Mouse (Mus musculus) fat pad, adult 2 months (tissue): ENCODE measurements around the gene Nt5m.

ENCODE experiments used
- DNase-seq: peaks from one replicate; pipeline ENCODE4 v3.0.0-alpha.2; 2011; ENCODE audit warnings: low read depth, low spot score; ENCODE audit errors: extremely low read depth

Nt5m gene

GRCm38 (mm10) chr11:59838426-59838825 lies 821 bp upstream of the Nt5m start:
- DNase-seq = no peak

- peak; percentile 61 for DNase-seq
These were observed 346 bp downstream of the Nt5m start, which contains the start of gene Cops3 for GRCm38 (mm10) chr11:59839459-59840126. Cops3 (minus strand) TSS chr11:59839838.

- no peak for DNase-seq
These were observed 7.1 kb downstream of the Nt5m start for GRCm38 (mm10) chr11:59846311-59846710.

DNA sequence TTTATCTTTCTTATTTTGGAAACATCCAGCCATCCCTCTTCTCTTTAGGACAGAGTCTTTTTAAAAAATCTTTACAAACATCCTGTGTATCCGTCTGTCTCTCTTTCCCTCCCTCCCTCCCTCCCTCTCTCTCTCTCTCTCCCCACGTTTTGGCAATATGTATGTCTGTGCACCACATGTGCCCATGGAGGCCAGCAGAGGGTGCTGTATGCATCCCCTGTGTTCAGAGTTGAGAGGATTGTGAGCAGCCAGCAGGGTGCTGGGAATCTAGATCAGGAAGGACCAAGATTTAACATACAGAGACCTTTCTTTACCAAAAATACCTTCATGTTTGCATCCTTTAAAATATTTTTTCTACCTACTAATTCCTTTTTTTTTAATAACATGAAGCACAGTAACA lies 7.9 kb downstream of the Nt5m start:
- no peak for DNase-seq

DNA sequence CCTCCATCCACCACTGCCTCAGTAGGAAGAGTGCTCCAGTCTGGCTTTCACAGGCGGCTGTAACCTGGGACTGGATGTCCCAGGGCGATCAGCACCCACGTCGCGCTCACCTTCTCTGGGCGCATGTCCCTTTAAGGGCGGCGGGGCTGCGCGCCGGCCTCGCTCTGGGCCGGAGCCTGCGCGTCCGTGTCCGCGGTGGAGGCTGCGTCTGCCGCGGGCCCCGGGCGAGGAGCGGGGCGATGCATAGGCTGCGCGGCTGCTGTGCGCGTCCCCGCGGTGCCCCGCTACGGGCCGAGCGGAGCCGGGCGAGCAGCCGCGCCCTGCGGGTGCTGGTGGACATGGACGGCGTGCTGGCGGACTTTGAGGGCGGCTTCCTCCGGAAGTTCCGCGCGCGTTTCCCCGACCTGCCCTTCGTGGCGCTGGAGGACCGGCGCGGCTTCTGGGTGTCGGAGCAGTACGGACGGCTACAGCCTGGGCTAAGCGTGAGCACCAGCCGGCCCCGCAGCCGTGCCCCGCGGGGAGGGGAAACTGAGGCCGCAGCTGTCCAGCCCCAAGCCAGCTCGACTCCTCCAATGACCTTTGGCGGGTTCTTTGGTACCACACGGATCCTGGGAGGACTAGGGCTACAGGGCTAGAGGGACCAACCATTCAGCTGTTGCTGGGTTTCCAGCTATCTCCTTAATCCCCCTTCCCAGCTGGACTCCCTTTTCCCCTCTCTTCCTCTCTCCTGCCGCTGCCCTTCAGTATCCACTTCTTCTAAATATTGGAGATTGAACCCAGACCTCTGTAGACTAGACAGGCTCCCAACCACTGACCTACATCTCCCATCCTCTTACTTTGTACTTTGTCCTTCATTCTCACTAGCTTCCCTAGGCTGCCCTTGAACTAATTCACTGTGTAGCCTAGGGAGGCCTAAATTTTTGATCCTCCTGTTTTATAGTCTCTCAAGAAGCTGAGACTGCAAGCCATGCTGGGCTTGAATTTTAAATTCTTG lies 8.9 kb downstream of the Nt5m start:
- no peak for DNase-seq

DNA sequence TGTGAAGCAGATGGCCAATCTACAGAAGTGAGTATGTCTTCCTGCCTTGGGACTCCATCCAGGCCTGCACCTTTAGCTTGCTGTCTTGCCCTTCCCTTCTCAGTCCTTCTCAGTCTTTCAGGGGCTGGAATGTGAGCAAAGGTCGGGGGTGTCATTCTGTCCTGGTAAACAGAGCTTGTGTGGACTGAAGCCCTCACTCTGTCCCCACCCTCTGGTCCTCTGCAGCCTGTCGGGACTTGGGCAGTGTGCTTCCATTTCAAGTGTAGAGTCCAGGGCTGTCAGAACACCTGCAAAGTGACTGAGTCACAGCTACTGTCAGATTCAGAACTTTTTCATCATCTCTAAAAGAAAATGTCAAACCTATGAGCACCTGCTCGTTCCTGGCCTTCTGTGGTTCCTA lies 13.6 kb downstream of the Nt5m start:
- DNase-seq = no peak

DNA sequence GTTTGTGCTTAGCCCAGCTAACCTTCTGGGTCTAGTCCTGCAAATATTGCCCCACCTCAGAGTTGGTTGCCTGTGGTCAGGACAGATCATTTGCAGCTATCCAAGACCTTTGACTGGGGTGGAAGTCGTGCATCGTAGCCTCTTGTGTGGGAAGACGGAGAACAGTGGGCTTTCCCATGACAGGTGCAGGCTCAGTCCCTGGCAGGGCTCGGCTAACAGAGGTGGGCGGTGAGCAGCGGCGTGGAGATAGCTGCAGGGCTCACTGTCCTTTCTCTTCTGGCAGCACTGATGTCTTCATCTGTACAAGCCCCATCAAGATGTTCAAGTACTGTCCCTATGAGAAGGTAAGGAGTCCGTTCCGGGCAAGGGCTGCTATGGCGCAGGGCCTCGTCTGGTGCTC lies 21.2 kb downstream of the Nt5m start:
- no peak for DNase-seq

DNA sequence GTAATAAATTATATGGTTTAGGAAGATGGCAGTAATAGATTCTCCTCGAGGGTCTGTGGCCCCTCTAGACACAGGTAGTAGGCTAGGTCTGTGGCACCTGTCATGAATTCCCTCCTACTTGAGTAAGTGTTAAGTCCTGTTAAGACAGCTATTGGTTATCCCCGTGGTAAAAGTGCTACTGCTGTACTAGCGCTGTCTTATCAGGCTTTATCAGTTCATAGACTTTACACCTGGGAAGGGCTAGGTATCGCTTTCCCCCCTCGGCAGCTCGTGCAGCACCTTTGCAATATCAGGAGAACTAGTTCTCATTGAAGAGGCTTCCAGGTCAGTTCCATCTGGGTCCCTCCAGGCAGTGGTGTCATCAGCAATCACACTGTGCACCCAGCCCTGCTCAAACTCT lies 25.1 kb downstream of the Nt5m start:
- DNase-seq = no peak

DNA sequence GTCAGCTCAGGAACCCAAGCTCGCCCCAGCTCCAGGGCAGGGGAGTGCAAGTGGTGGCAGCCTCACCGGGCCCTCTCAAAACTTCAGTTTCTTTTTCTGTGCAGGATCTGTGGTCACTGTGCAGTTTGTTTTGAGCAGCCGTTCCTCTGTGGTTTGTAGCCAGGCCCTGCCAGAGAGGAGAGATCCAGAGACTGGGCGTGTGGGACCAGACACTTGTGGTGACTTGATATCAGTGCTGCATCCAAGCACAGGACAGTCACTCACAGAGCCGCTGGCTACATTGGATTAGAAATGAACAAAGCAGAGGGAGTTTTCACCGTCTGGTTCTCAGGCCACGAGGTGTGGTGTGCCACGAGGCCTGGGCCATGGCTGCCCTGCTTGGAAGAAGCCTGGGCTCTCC lies 32.9 kb downstream of the Nt5m start:
- no peak for DNase-seq

DNA sequence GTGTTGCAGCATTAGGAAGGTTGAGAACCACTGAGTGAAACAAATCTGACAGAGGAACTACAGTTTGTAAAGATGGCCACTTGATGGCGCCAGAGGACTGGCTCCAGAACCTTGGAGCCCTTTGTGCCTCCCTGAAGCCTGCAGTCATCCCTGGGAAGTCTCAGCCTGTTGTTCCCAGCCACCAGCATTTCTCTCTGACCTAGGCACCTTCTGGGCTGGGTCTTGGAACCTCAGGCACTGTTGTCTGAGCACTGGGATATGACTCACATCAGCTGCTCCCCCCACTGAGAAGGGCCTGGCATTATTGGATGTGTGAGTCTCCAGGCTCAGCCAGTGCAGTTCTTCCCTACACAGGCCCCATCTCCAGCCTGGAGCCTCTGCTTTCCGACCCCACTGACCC lies 40.8 kb downstream of the Nt5m start:
- no peak for DNase-seq

DNA sequence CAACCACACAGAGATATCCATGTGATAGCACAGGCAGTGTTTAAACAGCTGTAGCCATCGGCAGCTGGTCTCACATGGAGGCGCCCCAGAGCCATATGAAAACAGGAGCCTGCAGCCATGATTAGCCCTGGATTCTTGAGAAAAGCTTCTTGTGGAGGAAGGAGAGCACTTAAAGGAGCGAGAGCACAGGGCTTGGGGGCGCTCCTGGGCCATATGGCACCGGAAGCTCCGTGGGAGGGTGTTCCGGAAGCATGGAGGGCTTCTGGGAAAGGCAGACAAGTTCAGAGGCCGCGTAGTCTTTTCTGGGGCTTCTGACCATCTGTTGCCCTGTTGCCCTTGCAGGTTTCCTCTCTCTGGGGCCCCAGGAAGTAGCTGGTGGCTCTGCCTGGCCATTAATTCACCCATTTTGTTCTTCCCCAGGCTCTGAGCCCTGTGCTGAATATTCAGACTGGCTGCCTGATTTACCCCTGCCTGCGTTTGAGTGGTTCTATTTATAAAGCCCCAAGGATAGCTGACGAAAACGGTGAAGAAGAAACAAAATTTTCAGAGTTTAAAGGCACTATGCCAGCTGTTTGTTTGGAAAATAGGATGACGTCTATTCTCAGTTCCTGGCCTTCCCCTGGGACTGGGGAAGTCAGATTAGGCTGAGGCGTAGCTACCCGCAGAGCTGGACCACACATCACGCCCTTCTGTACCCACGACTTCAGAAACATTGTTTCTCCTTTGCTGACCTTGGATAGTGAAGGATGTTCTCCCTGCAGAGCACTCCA lies 46.2 kb downstream of the Nt5m start:
- no peak for DNase-seq

DNA sequence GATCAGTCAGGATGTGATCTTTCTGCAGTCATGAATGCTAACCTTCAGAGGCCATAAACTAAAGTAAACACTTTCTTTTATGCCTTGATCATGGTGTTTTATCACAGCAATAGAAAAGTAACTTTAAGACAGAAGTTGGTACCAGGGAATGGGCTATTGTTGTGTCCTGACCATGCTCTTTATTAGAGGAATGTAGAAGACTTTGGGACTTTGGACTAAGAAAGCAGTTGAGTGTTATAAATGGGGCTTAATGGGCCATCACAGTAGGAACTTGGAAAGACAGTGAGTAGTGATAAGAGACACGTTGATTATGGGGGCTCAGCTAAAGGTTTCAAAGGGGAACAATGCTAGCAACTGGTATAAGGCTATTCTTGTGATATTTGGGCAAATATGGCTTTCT lies 47.7 kb downstream of the Nt5m start:
- no peak for DNase-seq

- DNase-seq = no peak
These were observed 48.9 kb downstream of the Nt5m start for GRCm38 (mm10) chr11:59888151-59888550.

DNA sequence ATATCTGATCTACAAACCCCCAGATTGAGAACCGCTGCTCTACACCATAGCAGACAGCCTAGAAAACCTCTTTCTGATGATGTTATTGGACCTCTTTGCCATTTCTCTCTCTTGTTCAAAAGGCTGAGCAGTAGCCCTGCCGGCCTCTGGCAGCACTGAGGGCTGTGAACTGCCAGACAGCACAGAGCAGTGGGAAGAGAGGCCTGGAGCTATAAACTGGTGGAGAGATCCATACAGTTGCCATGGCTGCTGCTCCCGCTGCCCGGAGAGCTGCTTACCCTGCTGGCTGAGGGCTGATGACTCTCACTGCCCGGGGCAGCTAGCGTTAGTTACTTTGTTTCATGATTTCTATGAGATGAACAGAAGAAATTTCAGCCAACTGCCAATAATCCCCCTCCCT lies 52.6 kb downstream of the Nt5m start:
- DNase-seq = no peak

GRCm38 (mm10) chr11:59893153-59893788 lies 54.0 kb downstream of the Nt5m start:
- no peak for DNase-seq

GRCm38 (mm10) chr11:59894916-59895315 lies 55.7 kb downstream of the Nt5m start:
- no peak for DNase-seq

DNA sequence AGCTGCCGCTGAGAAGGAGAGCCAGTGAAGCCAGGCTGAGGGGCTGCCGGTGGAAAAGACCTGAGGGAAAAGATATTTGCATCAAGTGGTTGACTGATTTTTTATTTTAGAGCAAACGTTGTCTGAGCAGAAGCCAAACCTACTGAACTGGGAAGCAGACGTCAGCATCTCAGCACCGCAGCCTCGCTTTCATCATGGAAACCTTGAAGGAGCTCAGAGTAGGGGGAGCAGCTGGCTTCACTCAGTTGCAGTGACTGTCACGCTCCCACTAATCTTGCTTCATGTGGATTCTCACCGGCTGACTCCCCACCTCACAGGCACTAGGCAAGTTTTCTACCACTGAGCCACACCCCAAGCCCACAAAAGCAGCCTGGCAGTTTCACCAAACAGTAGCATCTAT lies 56.1 kb downstream of the Nt5m start:
- no peak for DNase-seq

DNA sequence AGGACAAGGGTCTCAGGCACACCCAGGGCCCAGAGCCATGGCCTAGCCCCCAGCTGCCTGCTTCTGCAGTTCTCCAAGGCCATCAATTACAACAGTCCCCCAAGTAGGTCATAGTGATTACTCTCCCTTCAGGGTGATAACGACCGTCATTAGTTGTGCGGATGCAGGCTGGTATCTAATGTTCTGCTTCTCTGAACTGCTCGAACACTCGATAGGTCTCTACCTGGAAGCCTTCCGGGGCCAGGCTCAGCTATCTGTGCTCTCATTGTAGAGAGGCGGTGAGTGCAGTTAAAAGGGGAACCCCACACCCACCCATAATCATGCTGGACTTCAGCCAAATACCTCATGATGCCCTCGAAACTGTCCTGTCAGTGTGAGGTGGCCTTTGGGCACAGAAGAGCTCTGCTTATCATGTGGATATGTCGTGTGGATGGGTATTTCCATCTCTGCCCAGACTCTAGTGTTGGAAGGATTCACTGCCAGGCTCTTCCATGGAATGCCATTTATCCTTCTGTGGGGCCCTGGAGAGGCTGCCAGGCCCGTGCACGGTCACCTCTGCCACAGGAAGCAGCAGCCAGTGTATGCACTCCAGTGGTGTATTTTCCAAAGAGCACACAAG lies 58.8 kb downstream of the Nt5m start:
- no peak for DNase-seq

- peak; percentile 63 for DNase-seq
These were observed 60.8 kb downstream of the Nt5m start for GRCm38 (mm10) chr11:59899711-59900685.
